Mouse (Mus musculus) G1E (cell line): ENCODE data around the gene Tmc6. TPM values are rescaled to one million over a fixed set of nuclear protein-coding genes. Genes with fewer than 3 reads are reported as not detected.

Experiments
- ATAC-seq: 2 replicates; pipeline ENCODE4 v1.8.0; 2016; ENCODE audit warnings: mild to moderate bottlenecking; ENCODE audit not compliant: insufficient number of reproducible peaks, poor library complexity, low FRiP score, severe bottlenecking; ENCODE audit errors: extremely low read depth
- DNase-seq: peaks from one replicate; pipeline ENCODE4 v3.0.0; 2012; ENCODE audit warnings: low spot score
- H3K27me3 ChIP-seq: 2 replicates; pipeline ENCODE4 v1.6.1; 2012; ENCODE audit warnings: mild to moderate bottlenecking, low read length, inconsistent platforms; ENCODE audit not compliant: insufficient read depth
- H3K36me3 ChIP-seq: replicated peaks from 2 replicates; pipeline ENCODE3; 2012; ENCODE audit warnings: mild to moderate bottlenecking, inconsistent platforms
- H3K4me1 ChIP-seq: 2 replicates; pipeline ENCODE4 v1.6.1; 2012; ENCODE audit warnings: low read depth, low read length, inconsistent platforms, mixed read lengths; ENCODE audit not compliant: insufficient read depth
- H3K4me3 ChIP-seq: 2 replicates; pipeline ENCODE4 v1.5.1; 2012; ENCODE audit warnings: low read depth, mild to moderate bottlenecking, inconsistent platforms, low read length, moderate library complexity, mixed read lengths
- H3K9me3 ChIP-seq: replicated peaks from 2 replicates; pipeline ENCODE4 v1.6.1; 2012; ENCODE audit warnings: inconsistent platforms
- CTCF ChIP-seq: IDR thresholded peaks from 2 replicates; pipeline ENCODE4 v1.5.1; 2012; ENCODE audit warnings: low read depth, low read length, inconsistent platforms, mixed read lengths
- GATA1 ChIP-seq: IDR thresholded peaks from 2 replicates; pipeline ENCODE4 v1.6.1; 2012; ENCODE audit warnings: borderline replicate concordance, low read length, inconsistent platforms, mixed read lengths
- GATA2 ChIP-seq: IDR thresholded peaks from 2 replicates; pipeline ENCODE4 v1.6.1; 2012; ENCODE audit warnings: low read depth, low read length, inconsistent platforms, borderline replicate concordance
- POLR2AphosphoS5 ChIP-seq: IDR thresholded peaks from 2 replicates; pipeline ENCODE4 v1.6.1; 2012; ENCODE audit warnings: low read depth, low read length, inconsistent platforms; ENCODE audit not compliant: insufficient replicate concordance
- TAL1 ChIP-seq: conservative IDR thresholded peaks from 2 replicates; pipeline ENCODE4 v1.6.1; 2012; ENCODE audit warnings: low read depth, low read length, inconsistent platforms, mixed read lengths
- polyA plus RNA-seq: library from polyadenylated mRNA; stranded (reverse); fragments of >175 nt; gene quantifications from 2 replicates; pipeline ENCODE4 v1.2.3, GENCODE M21; 2012
- total RNA-seq, 2 experiments: library from RNA; stranded (forward) in 1 of 2; stranded (reverse) in 1 of 2; fragments of 200-1000 nt in 1 of 2; fragments of >200 nt in 1 of 2; fragmentation: Nextera tagmentation in 1 of 2; gene quantifications; 2 replicates each; pipeline ENCODE4 v1.2.3; 2014 to 2017

Tmc6 gene
- total and polyA plus RNA-seq, 3 experiments: 9.6 to 27.3 (median 25.3) TPM

GRCm38 (mm10) chr11:117783683-117784309, 1.8 kb upstream of the Tmc6 start:
- Histone ChIP-seq H3K36me3 (peaks cover 48% of the 10 kb centered on the region), H3K27me3 (no peaks in the 10 kb centered on the region), H3K9me3 (no peaks in the 10 kb centered on the region), H3K4me1 (peaks cover 60% of the 10 kb centered on the region), H3K4me3 (peak overlapping the region; percentile 78; the same call in 1 of the 2 replicates)
- no peak for DNase-seq
- no peak for ATAC-seq
- TF ChIP-seq GATA1: no peak
- TF ChIP-seq CTCF: no peak
- no peak for TF ChIP-seq TAL1
- no peak for TF ChIP-seq GATA2
- no peak for TF ChIP-seq POLR2AphosphoS5

- Histone ChIP-seq H3K4me1 (peaks cover 66% of the 10 kb centered on the region), H3K9me3 (no peaks in the 10 kb centered on the region), H3K27me3 (no peaks in the 10 kb centered on the region), H3K36me3 (peaks cover 50% of the 10 kb centered on the region), H3K4me3 (peak overlapping the region; percentile 78)
- no peak for TF ChIP-seq GATA2
- TF ChIP-seq GATA1: no peak
- no peak for TF ChIP-seq TAL1
- no peak for TF ChIP-seq POLR2AphosphoS5
- peak; percentile 20; the same call in 1 of the 2 replicates for TF ChIP-seq CTCF
- ATAC-seq (no peak), DNase-seq (no peak)
These were observed 1.1 kb upstream of the Tmc6 start for GRCm38 (mm10) chr11:117783089-117783488.

- Histone ChIP-seq H3K36me3 (peaks cover 54% of the 10 kb centered on the region), H3K4me3 (peak overlapping the region; percentile 78), H3K4me1 (peaks cover 66% of the 10 kb centered on the region), H3K9me3 (no peaks in the 10 kb centered on the region), H3K27me3 (no peaks in the 10 kb centered on the region)
- TF ChIP-seq CTCF: no peak
- ATAC-seq (no peak), DNase-seq (no peak)
These were observed 672 bp upstream of the Tmc6 start for GRCm38 (mm10) chr11:117782705-117783034.

GRCm38 (mm10) chr11:117781199-117781821, 688 bp downstream of the Tmc6 start:
- H3K36me3 ChIP-seq: peaks cover 54% of the 10 kb centered on the region
- ATAC-seq (0 out of 2 replicates have a peak, but pooled peaks have one; percentile 5), DNase-seq (no peak)
- no peaks in the 10 kb centered on the region for H3K27me3 ChIP-seq
- TF ChIP-seq GATA2 (no peak), POLR2AphosphoS5 (no peak), TAL1 (no peak), CTCF (no peak), GATA1 (no peak)
- no peaks in the 10 kb centered on the region for H3K9me3 ChIP-seq
- H3K4me1 ChIP-seq: peaks cover 65% of the 10 kb centered on the region
- H3K4me3 ChIP-seq: peak overlapping the region; percentile 78

GRCm38 (mm10) chr11:117780582-117781111, 1.4 kb downstream of the Tmc6 start:
- Histone ChIP-seq H3K9me3 (no peaks in the 10 kb centered on the region), H3K36me3 (peaks cover 57% of the 10 kb centered on the region), H3K4me3 (peak overlapping the region; percentile 78), H3K27me3 (no peaks in the 10 kb centered on the region), H3K4me1 (peaks cover 63% of the 10 kb centered on the region)
- TF ChIP-seq POLR2AphosphoS5: no peak
- no peak for TF ChIP-seq CTCF
- no peak for TF ChIP-seq GATA2
- no peak for TF ChIP-seq GATA1
- no peak for TF ChIP-seq TAL1
- DNase-seq (peak; percentile 90), ATAC-seq (peak; percentile 84)

- ATAC-seq (no peak), DNase-seq (no peak)
- H3K36me3 ChIP-seq: peaks cover 57% of the 10 kb centered on the region
- H3K9me3 ChIP-seq: no peaks in the 10 kb centered on the region
- TF ChIP-seq POLR2AphosphoS5: no peak
- H3K4me3 ChIP-seq: peak overlapping the region; percentile 78
- no peaks in the 10 kb centered on the region for H3K27me3 ChIP-seq
- peaks cover 62% of the 10 kb centered on the region for H3K4me1 ChIP-seq
These were observed 1.8 kb downstream of the Tmc6 start for GRCm38 (mm10) chr11:117780199-117780515.
